Mouse (Mus musculus) retina, postnatal 7 days (tissue): Measurements from ENCODE around the gene Commd9.
A peak's percentile ranks its signal among the peaks of the same experiment; 100 is the strongest.

Experiments used
- DNase-seq: peaks from one replicate; pipeline ENCODE4 v3.0.0-alpha.2; 2012; ENCODE audit warnings: low read depth, low spot score

Commd9 gene

GRCm38 (mm10) chr2:101885768-101886438, at the start of gene Commd9:
Gene Commd9 (plus strand): TSS chr2:101886247.
- peak; percentile 80 for DNase-seq

GRCm38 (mm10) chr2:101842756-101843155, 43.3 kb upstream of the Commd9 start:
- no peak for DNase-seq

DNA sequence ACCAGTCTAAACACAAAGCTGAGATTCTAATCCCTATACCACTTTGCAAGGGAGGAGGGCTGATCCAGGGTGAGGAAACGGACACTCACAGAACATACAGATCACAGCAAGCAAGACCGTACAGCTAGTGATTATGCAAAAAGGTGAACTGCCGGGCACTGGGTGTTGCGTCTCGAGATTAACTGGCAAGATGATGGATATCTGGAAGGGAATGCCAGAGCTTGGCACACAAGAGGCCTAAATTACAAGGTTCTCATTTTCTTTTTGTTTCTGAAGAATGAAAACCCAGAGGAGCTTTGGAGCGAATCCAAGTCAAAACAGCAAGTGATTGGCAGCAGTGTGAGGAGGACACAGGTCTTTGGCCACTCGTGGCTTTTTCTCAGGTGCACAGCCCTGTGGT, 31.3 kb upstream of the Commd9 start:
- DNase-seq = no peak

DNA sequence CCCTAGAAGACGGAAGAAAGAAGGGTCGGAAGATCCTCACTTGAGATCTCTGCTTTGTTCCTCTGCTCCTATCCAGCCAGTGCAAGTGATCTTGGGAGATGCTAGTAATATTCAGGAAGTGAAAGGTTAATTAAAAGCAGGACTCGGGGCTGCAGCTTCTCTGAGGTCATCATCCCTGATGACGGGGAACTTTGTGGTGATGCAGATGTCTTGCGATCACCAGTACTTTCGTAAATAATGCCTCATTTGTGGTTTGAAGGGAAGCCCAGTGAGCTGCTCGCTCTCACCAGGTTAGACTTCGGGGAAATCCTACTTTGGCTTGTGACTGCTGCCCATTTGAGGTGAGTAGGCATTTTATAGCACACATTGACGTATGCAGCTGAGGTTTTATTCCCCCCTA, 29.9 kb upstream of the Commd9 start:
- no peak for DNase-seq

DNA sequence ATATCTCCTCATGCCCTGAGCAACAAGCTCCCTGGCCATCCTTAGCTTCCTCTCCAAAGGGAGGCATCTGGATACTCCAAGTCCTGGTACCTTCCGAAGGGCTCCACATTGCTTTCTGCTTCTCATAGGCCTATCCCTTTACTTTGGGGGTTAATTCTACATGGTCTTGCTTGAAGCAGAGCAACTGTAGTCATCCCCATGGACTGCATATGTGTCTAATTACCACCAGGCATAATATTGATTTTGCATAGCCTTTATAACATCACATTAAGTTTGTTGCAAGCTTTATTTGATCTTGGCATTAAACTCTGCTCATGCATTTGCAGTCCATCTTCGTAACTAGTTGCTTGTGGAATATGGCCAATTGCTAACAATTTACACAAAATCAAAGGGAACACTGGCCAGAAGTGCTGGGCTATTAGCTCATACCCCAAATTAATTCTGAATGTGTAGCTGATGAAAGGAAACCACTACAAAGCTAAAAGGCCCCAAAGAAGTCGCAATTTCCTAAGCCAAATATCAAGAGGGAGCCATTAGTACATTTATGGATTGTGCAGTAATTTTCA, 25.0 kb upstream of the Commd9 start:
- no peak for DNase-seq

DNA sequence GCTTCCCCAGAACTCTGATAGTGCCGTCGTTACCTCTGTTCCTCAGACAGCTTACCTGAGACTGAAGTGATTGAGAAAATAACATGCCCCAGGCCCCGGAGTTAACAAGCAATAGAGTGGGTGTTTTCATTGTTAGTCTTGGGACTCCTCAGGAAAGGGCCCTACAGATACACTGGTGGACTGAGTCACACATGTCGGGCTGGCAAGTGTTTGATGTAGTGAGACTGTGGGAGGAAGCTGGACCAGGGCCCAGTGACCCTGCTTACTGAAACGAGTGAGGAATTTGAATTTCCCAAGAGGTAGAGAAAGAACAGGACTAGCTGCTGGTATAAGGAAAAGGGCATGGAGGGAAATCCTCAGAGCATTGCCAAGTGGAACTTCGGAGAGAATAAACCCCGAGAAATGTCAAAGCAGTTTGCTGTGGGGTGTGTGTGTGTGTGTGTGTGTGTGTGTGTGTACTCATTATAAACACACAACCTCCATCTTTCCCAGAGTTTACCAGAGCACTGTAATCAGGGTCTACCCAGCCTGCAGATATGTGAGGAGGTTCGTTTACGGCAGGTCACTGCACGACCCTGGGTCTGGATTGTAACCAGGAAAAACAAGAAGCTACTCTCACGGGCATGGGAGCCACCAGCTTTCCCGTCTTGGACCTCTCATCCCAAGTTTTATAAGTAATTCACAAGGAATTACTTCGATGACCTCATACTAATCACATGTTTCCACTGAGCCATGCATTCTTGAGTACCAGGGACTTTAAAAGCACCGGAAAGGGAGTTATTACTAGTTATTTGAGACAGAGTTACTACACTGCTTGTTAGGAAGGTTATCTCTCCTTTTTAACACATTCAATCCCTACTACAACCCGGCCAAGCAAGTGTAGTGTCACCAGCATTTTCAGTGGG, 23.6 kb upstream of the Commd9 start:
- DNase-seq = no peak

- no peak for DNase-seq
Observed at GRCm38 (mm10) chr2:101868683-101869082, 17.4 kb upstream of the Commd9 start.

GRCm38 (mm10) chr2:101871179-101871578, 14.9 kb upstream of the Commd9 start:
- peak; percentile 43 for DNase-seq

DNA sequence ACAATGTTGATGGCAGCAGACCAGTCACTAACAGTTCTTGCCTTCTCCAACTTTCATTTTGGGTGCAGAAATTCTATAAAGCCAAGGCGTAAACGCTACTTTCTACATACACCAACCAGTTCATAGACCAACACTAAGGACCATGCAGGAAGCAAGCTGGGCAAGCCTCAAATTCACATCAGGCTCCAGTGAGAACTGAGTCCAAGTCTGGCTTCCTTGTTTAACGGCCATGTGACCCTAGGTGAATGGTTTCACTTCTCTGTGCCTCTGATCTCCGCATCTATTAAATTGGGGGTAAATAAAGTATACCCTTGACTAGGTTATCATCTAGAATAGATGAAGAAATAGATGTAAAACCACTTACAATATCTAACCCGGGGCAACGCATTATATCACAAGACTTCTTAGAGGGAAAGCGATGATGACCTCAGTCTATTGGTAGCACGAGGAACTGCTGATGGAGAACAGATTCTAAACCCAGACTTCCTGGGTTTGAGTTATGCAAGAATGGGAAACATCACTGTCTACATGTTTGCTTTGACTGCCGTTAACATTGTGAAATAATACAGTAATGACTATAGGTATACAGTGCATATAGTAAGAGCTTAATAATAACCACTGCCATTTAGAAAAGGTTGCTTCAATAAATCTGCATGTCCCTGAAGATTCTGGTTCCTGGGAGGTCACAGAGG, 4.4 kb upstream of the Commd9 start:
- no peak for DNase-seq

DNA sequence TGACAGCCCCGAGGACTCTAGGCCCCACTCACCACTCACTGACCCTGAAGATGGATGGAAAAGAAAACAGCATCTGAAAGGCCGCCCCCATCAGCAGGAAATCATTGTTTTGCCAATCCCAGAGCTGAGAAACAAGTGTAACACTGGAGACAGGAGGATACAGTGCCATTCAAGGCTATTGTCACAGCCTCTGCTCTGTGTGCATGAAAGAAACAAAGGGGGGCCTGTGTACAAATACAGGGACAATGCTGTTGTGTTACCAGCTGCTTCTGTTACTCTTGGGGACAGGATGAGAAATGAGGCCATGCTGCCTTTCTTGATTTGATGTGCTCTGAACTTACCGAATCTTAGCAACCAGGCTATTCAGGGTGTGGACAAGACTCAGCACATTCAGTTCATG, 3.0 kb upstream of the Commd9 start, which contains the start of gene Prr5l:
Gene Prr5l (minus strand): TSS at position 30 of the 400 bp plus-strand sequence.
- no peak for DNase-seq

- DNase-seq = no peak
Observed at GRCm38 (mm10) chr2:101884286-101884685, 1.8 kb upstream of the Commd9 start.

- no peak for DNase-seq
Observed at GRCm38 (mm10) chr2:101888886-101889285, 2.8 kb downstream of the Commd9 start.

DNA sequence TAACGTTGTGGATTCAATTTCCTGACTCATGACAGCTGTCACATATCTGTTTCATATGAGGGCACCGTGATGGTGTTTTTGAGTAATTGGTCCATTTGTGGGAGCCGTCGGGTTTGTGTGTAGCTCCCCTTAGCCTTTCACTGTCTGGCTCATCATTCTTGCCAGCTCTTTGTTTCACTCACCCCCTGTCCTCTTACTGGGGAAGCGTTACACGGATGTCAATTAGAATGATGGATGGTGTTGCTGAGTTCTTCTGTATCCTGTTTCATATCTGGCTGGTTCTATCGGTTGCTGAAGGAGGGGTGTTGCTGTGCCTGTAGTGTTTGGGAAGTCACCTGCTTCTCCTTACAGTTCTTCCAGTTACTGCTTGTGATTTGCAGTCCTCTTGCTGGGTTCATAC, 5.1 kb downstream of the Commd9 start:
- no peak for DNase-seq

DNA sequence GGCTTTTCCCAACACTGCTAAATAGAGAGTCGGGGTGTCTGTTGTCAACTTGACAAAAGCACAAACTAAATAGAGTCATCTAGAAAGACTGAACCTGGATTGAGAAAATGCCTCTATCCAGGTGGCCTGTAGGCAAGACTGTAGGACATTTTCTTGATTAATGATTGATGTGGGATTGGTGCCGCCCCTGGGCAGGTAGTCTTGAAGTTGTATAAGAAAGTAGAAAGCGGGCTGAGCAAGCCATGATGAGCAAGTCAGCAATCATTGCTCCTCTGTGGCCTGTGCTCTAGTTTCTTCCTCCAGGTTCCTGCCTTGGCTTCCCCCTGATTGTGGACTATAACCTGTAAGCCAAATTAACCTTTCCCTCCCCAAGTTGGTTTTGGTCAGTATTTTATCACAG, 8.1 kb downstream of the Commd9 start:
- no peak for DNase-seq

- no peak for DNase-seq
Observed at GRCm38 (mm10) chr2:101896425-101897204, 10.6 kb downstream of the Commd9 start.

- DNase-seq = no peak
Observed at GRCm38 (mm10) chr2:101902196-101902595, 16.1 kb downstream of the Commd9 start.

GRCm38 (mm10) chr2:101905534-101906378, 19.7 kb downstream of the Commd9 start:
- peak; percentile 79 for DNase-seq

DNA sequence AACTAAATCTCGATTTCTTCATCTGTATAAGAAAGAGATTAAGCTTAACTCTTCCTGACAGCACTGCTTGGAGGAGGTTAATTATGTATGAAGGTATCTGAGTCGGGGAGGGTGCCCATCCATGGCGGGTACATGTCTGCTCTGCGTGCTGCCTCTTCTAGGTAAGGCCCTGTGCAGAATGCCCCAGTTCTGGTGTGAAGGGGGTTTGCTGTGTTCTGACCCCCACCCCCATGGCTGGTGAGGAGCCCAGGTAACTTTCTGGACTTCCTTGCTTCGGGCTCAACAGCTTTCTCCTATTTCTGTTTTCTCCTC, 20.3 kb downstream of the Commd9 start:
- no peak for DNase-seq

DNA sequence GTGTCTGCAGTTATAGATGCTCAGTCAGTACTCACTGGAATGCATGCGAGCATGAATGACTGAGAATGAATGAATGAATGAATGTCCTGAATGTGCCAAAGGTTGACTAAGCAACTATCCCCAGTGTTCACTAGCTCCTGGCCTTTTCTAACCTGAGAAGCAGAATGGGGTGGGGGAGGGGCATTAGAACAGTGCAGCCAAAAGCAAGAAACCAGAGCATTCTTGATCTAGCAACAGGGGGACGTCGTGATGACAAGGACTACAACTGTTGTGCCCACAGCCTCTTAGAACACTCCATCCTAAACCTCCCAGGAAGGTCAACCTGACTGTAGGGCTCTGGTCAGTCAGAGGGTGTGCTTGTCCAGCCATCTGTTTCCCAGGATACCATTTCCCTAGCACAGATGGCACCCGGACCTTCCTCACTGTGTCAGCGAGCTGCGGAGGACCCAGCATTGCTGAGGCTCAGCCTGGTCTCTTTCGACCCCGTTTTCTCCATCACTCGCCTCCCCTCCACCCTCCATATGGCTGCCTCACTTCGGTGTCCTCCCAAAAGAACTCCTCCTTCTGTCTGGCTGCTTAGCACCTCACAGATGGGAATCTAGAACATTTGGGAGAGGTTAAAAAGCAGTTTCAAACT, 21.5 kb downstream of the Commd9 start:
- DNase-seq = no peak

DNA sequence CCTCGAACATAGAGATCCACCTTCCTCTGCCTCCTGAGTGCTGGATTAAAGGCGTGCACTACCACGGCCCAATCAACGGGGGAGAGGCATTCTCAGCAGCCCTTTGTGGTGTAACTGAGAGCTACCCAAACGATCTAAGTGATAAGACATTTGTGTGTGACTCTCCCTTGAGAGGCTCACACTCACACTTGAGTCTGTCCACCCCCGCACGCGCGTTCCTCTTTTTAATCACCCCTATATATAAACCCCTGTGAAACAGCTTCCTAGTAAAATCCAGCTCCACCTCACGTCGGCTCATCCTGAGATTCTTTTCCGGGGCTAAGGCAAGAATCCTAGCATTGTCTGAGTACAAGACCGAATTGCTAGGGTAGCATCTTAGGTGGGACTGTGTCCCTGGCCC, 22.7 kb downstream of the Commd9 start:
- DNase-seq = no peak
